Mouse (Mus musculus): Measurements from ENCODE around the gene Pfn1. TPM values are rescaled to one million over a fixed set of nuclear protein-coding genes. Genes with fewer than 3 reads are reported as not detected.

Pfn1 gene
- total RNA-seq, 2 experiments from 2014 or later, result 869 to 1,907 TPM

GRCm38 (mm10) chr11:70678092-70678491 lies 23.6 kb upstream of the Pfn1 start:
- no peak for ATAC-seq (ENCODE audit: poor library complexity, severe bottlenecking)

- no peak for ATAC-seq (ENCODE audit: poor library complexity, severe bottlenecking)
These were observed 20.1 kb upstream of the Pfn1 start for GRCm38 (mm10) chr11:70674501-70674900.

- no peak for ATAC-seq (ENCODE audit: poor library complexity, severe bottlenecking)
These were observed 19.6 kb upstream of the Pfn1 start for GRCm38 (mm10) chr11:70674014-70674413.

DNA sequence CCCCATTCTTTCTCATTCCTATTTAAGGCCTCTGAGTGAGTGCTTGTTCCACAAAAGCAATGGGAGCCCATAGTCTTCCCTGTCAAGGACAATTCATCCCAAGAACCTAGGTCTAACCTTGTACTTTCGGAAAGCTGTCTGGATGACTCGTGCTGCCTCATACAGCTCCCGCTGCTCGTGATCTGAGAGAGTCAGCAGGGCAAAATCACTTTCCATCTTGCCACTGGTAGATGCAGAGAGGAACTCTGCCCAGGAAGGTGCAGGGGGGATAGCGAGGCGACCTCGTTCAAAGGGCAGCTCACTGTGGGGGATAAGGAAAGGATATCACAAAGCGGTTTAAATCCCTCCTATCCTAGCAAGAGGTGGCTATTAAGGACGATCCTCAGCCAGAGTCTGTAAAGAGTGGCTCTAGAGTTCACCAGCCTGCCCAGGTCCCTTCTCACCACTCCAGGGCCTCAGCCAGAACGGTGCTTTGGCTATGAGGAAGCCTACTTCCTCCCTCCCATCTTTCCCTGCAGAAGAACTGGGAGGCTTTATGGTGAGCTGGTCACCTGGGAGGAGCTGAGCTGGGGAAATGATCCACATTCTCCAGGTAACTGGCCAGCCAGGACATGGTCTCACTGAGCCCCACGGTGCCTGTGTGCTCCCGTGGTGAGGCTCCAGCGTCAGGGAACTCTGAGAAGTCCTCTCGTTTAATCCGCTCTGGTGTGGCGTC lies 17.0 kb upstream of the Pfn1 start:
- no peak for ATAC-seq (ENCODE audit: poor library complexity, severe bottlenecking)

DNA sequence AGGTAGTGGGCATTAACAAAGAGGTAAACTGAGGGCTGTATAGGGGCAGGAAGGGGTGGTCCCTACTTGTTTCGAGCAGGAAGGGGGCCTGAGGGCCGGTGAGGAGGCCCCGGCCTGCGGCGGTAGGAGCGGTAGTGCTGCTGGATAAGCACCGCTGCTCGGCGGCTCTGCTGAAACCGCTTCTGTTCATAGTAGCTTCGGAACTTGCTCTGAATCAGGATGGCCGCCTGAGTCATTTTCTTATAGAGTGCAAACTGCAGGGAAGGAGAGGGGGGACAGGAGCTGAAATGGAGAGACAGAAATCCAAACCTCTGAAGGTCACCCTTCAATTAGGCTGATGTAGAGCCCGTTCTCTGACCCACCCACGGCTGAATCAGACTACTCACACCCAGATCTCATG lies 16.0 kb upstream of the Pfn1 start:
- no peak for ATAC-seq (ENCODE audit: poor library complexity, severe bottlenecking)

GRCm38 (mm10) chr11:70669582-70670345 lies 15.3 kb upstream of the Pfn1 start:
- ATAC-seq (ENCODE audit: poor library complexity, severe bottlenecking), result peak; percentile 26

GRCm38 (mm10) chr11:70668771-70669505 lies 14.5 kb upstream of the Pfn1 start, which contains the start of gene Spag7:
Gene Spag7 (minus strand): TSS chr11:70669416.
- ATAC-seq (ENCODE audit: poor library complexity, severe bottlenecking), result peak; percentile 84

- no peak; the same call in 1 of the 2 replicates for ATAC-seq (ENCODE audit: poor library complexity, severe bottlenecking)
These were observed 13.9 kb upstream of the Pfn1 start for GRCm38 (mm10) chr11:70668335-70668770.

DNA sequence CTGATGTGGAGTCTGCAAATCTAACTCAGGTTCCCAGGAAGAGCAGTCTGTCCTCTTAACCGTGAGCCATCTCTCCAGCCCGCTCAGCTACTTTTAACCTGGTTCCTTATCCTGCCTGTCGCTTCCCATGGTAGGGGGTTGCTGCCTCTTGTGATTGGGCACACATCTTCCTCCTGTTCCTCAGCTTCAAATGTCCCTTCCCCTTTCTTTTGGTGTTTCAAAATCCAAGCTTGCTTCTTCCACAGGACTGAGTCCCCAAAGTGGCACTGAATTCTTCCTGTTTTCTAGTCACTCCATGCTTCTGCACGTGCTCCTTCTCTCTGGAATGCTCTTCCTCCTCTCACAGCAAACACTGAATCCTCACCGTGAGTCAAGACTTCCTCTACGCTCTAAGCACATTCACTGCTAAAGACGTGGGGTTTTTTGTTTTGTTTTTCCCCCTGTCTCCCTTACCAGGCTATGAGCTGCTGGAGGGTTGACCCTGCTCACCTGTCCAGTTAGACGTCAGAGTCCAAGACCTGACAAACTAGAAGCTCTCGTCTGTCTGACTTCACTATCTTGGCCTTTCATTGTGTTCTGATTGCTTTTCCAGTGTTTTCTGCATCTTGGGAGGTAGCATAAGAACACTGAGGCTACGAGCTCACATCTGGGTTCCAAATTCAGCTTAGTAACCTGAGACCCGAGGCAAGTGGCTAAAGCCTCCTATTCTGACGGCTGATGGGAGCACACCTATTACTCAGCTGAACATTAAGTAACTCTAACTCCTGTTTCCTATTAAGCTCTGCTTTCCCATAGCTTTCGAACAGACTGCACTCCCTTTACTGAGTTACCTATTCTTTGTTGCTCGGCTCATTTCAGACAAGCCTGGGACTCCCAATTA lies 13.1 kb upstream of the Pfn1 start:
- no peak for ATAC-seq (ENCODE audit: poor library complexity, severe bottlenecking)

GRCm38 (mm10) chr11:70666687-70667086 lies 12.2 kb upstream of the Pfn1 start:
- ATAC-seq (ENCODE audit: poor library complexity, severe bottlenecking), result no peak

- no peak for ATAC-seq (ENCODE audit: poor library complexity, severe bottlenecking)
These were observed 10.3 kb upstream of the Pfn1 start for GRCm38 (mm10) chr11:70664741-70665140.

- ATAC-seq (ENCODE audit: poor library complexity, severe bottlenecking), result no peak
These were observed 9.5 kb upstream of the Pfn1 start for GRCm38 (mm10) chr11:70663957-70664356.

DNA sequence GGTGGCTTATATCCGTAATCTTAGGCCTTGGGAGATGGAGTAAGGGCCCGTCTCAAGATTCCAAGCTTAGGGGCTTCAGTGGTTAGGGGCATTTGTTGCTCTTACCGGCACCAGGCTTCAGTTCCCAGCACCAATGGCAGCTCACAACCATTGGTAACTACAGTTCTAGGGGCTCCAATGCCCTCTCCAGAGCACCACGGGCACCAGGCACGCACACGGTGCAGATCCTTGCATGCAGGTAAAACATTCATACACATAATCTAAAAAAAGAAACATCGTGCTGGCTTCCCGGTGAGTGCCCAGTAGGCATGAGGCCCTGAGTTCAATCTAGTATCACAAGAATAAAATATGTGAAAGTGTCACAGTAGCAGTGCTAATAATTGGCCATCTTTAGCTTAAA lies 8.7 kb upstream of the Pfn1 start:
- no peak for ATAC-seq (ENCODE audit: poor library complexity, severe bottlenecking)

- ATAC-seq (ENCODE audit: poor library complexity, severe bottlenecking), result no peak
These were observed 6.1 kb upstream of the Pfn1 start for GRCm38 (mm10) chr11:70660571-70660970.

DNA sequence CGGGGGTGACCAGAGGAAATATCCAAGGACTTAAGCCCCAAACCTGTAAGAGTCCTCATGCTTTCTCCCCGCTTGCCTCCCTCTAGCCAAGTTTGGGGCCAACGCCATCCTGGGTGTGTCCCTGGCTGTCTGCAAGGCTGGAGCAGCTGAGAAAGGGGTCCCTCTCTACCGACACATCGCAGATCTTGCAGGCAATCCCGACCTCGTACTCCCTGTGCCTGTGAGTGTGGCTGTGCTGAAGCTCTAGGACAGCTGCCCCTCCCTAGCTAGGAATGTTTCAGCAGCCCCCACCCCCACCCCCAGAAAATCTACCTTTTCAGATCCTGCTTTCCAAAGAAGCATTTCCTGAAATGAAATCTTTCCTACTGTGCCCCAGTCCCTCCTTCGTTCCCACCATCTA lies 4.5 kb upstream of the Pfn1 start:
- no peak for ATAC-seq (ENCODE audit: poor library complexity, severe bottlenecking)

DNA sequence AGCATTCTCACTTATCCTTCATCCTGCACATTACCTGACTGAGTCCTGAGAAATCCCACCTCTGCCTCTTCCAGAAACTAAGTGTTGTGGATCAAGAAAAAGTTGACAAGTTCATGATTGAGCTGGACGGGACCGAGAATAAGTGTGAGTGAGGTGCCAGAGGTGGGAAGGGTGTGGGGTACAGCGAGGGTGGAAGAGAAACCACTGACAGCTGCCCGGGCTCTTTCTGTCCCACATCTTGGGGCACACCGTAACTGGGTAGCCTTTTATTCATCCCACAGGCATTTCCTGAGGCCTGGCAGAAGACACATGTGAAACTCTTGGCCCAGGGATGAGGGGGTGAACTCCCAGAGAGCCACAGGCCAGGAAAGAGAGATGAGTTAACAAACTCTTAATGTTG lies 4.1 kb upstream of the Pfn1 start:
- no peak for ATAC-seq (ENCODE audit: poor library complexity, severe bottlenecking)

DNA sequence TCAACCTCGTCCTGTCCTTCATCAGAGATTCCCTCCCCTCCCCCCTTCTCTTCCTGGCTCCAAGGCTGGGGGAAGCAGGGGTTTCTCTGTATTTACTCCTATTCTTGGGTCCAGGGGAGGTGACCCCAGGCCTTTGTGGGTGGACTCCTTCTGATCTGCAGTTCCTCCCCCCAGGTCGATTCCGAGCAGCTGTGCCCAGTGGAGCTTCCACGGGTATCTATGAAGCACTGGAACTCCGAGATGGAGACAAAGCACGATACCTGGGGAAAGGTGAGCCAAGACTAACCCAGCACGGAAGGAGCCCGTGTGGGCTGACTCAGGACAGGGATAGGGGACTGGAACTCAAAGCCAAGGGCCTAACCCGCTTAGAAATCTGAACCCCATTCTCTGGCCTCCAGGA lies 3.5 kb upstream of the Pfn1 start:
- ATAC-seq (ENCODE audit: poor library complexity, severe bottlenecking), result no peak

DNA sequence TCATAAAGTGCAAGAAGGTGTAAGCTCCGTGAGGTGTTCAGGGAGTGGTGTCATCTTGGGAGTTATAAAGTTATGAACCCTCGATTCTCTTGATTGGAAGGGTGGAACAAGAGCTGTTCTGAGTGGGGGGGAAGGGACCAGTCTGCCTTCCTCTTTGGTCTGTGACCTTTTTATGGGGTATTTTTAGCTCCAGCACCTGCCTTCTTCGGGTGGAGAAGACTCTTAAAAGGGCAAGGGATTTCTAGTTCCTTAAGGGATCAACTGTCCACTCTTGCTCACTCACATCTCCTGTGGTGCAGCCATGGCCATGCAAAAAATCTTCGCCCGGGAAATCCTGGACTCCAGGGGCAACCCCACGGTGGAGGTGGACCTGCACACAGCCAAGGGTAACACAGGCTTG lies 3.1 kb upstream of the Pfn1 start:
- no peak for ATAC-seq (ENCODE audit: poor library complexity, severe bottlenecking)

GRCm38 (mm10) chr11:70656964-70657363 lies 2.5 kb upstream of the Pfn1 start, which contains the start of gene Eno3:
Gene Eno3 (plus strand): TSS chr11:70657202.
- ATAC-seq (ENCODE audit: poor library complexity, severe bottlenecking), result no peak

GRCm38 (mm10) chr11:70656456-70656927 lies 2.0 kb upstream of the Pfn1 start:
- no peak for ATAC-seq (ENCODE audit: poor library complexity, severe bottlenecking)

All from megakaryocyte, adult 5-6 weeks (primary cell).